10 mouse cellular contexts compared by ENCODE assay signal in the genomic region with DNA sequence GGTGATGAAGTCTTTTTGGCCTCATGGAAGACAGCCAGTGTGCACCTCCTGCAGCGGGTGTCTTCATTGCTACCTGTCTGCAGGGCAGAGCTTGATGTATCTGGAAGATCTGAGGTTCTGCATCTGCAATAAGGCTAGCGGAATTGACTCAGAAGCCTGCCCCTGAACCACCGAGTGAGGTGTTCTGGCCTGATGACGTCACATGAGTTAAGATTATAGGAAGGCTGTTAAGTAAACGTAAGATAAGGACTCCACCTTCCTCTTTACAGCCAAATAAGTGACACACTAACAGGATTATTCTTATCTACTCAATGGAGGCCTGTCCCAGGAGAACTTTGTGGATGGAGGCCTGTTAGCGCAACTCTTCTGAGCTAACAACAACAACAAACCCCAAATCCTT. TPM values are rescaled to one million over a fixed set of nuclear protein-coding genes. Genes with fewer than 3 reads are reported as not detected.
"Had no signal": no experiment of that assay in that cellular context is flagged by ENCODE, and none has a peak within 500 bp of the region (broad histone marks: within the 10 kb centered on the region; RNA-seq: fewer than 3 reads in every experiment).

No protein-coding gene starts in this region.

- H3K4me2 ChIP-seq: limb, embryonic 15.5 days; liver, embryonic 12.5 days; lung, embryonic 15.5 days; midbrain, embryonic 13.5 days had no signal

- H3K27me3 ChIP-seq: limb, embryonic 15.5 days; lung, embryonic 15.5 days; midbrain, embryonic 13.5 days had no signal

- H3K9me3 ChIP-seq: limb, embryonic 15.5 days; liver, embryonic 12.5 days; lung, embryonic 15.5 days; midbrain, embryonic 13.5 days had no signal

- H3K27ac ChIP-seq: limb, embryonic 15.5 days; liver, embryonic 12.5 days; lung, embryonic 15.5 days; midbrain, embryonic 13.5 days had no signal

- H3K36me3 ChIP-seq: limb, embryonic 15.5 days; liver, embryonic 12.5 days; lung, embryonic 15.5 days; midbrain, embryonic 13.5 days had no signal

- H3K9ac ChIP-seq: limb, embryonic 15.5 days; liver, embryonic 12.5 days; lung, embryonic 15.5 days; midbrain, embryonic 13.5 days had no signal

- DNase-seq: kidney, adult 8-10 months; left cerebral cortex, postnatal 4 days; right cerebral cortex, postnatal 14 days; thymus, adult 2 months; thymus, postnatal 25 days had no signal

- H3K4me3 ChIP-seq: limb, embryonic 15.5 days; liver, embryonic 12.5 days; lung, embryonic 15.5 days; midbrain, embryonic 13.5 days had no signal

- ATAC-seq: liver, embryonic 12.5 days; midbrain, embryonic 13.5 days had no signal

RNA-seq across cellular contexts. Expression of a gene that starts 4.5 kb away (rescaled TPM):
- total RNA-seq: megakaryocyte-erythroid progenitor cell, adult 5-6 weeks had no signal
